Mouse (Mus musculus) CH12.LX (cell line): ENCODE measurements around the gene Prr15l. TPM values are rescaled to one million over a fixed set of nuclear protein-coding genes. Genes with fewer than 3 reads are reported as not detected.
A peak's percentile ranks its signal among the peaks of the same experiment; 100 is the strongest.

Experiments
- DNase-seq: peaks from one replicate; pipeline ENCODE4 v3.0.0-alpha.2; 2013; ENCODE audit errors: extremely low read depth
- H3K27ac ChIP-seq: 2 replicates; pipeline ENCODE4 v1.5.1; 2012; ENCODE audit warnings: low read depth, mild to moderate bottlenecking, control low read depth, moderate library complexity; ENCODE audit not compliant: insufficient read depth
- H3K27me3 ChIP-seq: replicated peaks from 2 replicates; pipeline ENCODE3; 2012; ENCODE audit warnings: inconsistent platforms
- H3K36me3 ChIP-seq, 2 experiments: replicated peaks in 1 of 2; 2 replicates each; pipeline versions ENCODE3 to v1.6.1; 2012; ENCODE audit warnings: inconsistent platforms in 1 of 2, low read length in 1 of 2, mild to moderate bottlenecking in 1 of 2, mixed read lengths in 1 of 2, moderate library complexity in 1 of 2; ENCODE audit not compliant: control insufficient read depth in 1 of 2, insufficient read depth in 1 of 2
- H3K4me1 ChIP-seq, 2 experiments: 2 replicates each; pipeline ENCODE4 v1.6.1; 2012; ENCODE audit warnings: inconsistent platforms in 1 of 2, moderate library complexity in 1 of 2; ENCODE audit not compliant: insufficient read depth in 2 of 2, control insufficient read depth in 1 of 2
- H3K4me2 ChIP-seq: 2 replicates; pipeline ENCODE4 v1.6.1; 2012; ENCODE audit warnings: low read depth, mild to moderate bottlenecking, control low read depth; ENCODE audit not compliant: poor library complexity, insufficient read depth, severe bottlenecking
- H3K4me3 ChIP-seq, 3 experiments: fragments of 150-350 bp in 1 of 3; sonication (generic) in 1 of 3; replicated peaks in 1 of 3; 2 replicates each; pipeline versions ENCODE3 to v1.5.1; 2011 to 2012; ENCODE audit warnings: low read depth in 2 of 3, low read length in 2 of 3, mild to moderate bottlenecking in 2 of 3, moderate library complexity in 2 of 3, control low read depth in 1 of 3, improper control_type of control experiment in 1 of 3, inconsistent platforms in 1 of 3, mixed read lengths in 1 of 3; ENCODE audit not compliant: poor library complexity in 1 of 3
- H3K79me2 ChIP-seq: replicated peaks from 2 replicates; pipeline ENCODE4 v1.6.1; 2012; ENCODE audit warnings: mild to moderate bottlenecking, moderate library complexity; ENCODE audit not compliant: control insufficient read depth, poor library complexity, insufficient read depth, severe bottlenecking; ENCODE audit errors: extremely low read depth
- H3K9ac ChIP-seq: 2 replicates; pipeline ENCODE4 v1.6.1; 2012; ENCODE audit warnings: low read depth, mild to moderate bottlenecking, control low read depth, moderate library complexity; ENCODE audit not compliant: insufficient read depth
- H3K9me3 ChIP-seq: replicated peaks from 2 replicates; pipeline ENCODE3; 2012; ENCODE audit warnings: low read length, inconsistent platforms, mixed read lengths
- CHD1 ChIP-seq: IDR thresholded peaks from 2 replicates; pipeline ENCODE4 v1.6.1; 2012; ENCODE audit warnings: low read depth, low read length, improper control_type of control experiment, inconsistent platforms
- CHD2 ChIP-seq: IDR thresholded peaks from 2 replicates; pipeline ENCODE4 v1.6.1; 2011; ENCODE audit warnings: low read length, improper control_type of control experiment
- CTCF ChIP-seq, 2 experiments: IDR thresholded peaks in 1 of 2; conservative IDR thresholded peaks in 1 of 2; 2 replicates each; pipeline ENCODE4 v1.5.1; 2011 to 2012; ENCODE audit warnings: low read depth in 2 of 2, low read length in 2 of 2, improper control_type of control experiment in 1 of 2, inconsistent platforms in 1 of 2, mild to moderate bottlenecking in 1 of 2, moderate library complexity in 1 of 2
- ELF1 ChIP-seq: IDR thresholded peaks from 2 replicates; pipeline ENCODE4 v1.6.1; 2014; ENCODE audit warnings: low read depth, mild to moderate bottlenecking, inconsistent platforms, low read length, improper control_type of control experiment
- IRF4 ChIP-seq: IDR thresholded peaks from 2 replicates; pipeline ENCODE4 v1.6.1; 2014; ENCODE audit warnings: low read depth, mild to moderate bottlenecking, inconsistent platforms, low read length, improper control_type of control experiment
- MAZ ChIP-seq: IDR thresholded peaks from 2 replicates; pipeline ENCODE4 v1.6.1; 2012; ENCODE audit warnings: low read depth, mild to moderate bottlenecking, inconsistent platforms, low read length, improper control_type of control experiment, moderate library complexity
- MEF2A ChIP-seq: IDR thresholded peaks from 2 replicates; pipeline ENCODE4 v1.6.1; 2014; ENCODE audit warnings: low read depth, mild to moderate bottlenecking, inconsistent platforms, low read length, improper control_type of control experiment, borderline replicate concordance
- MXI1 ChIP-seq: IDR thresholded peaks from 2 replicates; pipeline ENCODE4 v1.6.1; 2011; ENCODE audit warnings: mild to moderate bottlenecking, low read depth, low read length, improper control_type of control experiment
- MYC ChIP-seq: IDR thresholded peaks from 2 replicates; pipeline ENCODE4 v1.6.1; 2011; ENCODE audit warnings: low read depth, mild to moderate bottlenecking, improper control_type of control experiment, low read length
- NELFE ChIP-seq: IDR thresholded peaks from 2 replicates; pipeline ENCODE4 v1.6.1; 2011; ENCODE audit warnings: low read depth, low read length, improper control_type of control experiment
- POLR2A ChIP-seq: IDR thresholded peaks from 2 replicates; pipeline ENCODE4 v1.6.1; 2011; ENCODE audit warnings: low read depth, mild to moderate bottlenecking, improper control_type of control experiment, low read length
- SIN3A ChIP-seq: IDR thresholded peaks from 2 replicates; pipeline ENCODE4 v1.6.1; 2012; ENCODE audit warnings: low read length, improper control_type of control experiment, inconsistent platforms
- USF1 ChIP-seq: IDR thresholded peaks from 2 replicates; pipeline ENCODE4 v1.6.1; 2014; ENCODE audit warnings: low read depth, mild to moderate bottlenecking, inconsistent platforms, low read length, improper control_type of control experiment
- ZKSCAN1 ChIP-seq: IDR thresholded peaks from 2 replicates; pipeline ENCODE4 v1.6.1; 2012; ENCODE audit warnings: low read depth, inconsistent platforms, low read length, improper control_type of control experiment, borderline replicate concordance
- ZMIZ1 ChIP-seq: IDR thresholded peaks from 2 replicates; pipeline ENCODE4 v1.6.1; 2012; ENCODE audit warnings: low read depth, mild to moderate bottlenecking, inconsistent platforms, low read length, improper control_type of control experiment
- dilution Hi-C: fragments of 300-500 bp; cut with MboI; formaldehyde crosslinking; loops from 2 replicates; pipeline ENCODE4 v1.14.3; 2020; ENCODE audit warnings: low sequenced_read_pairs; ENCODE audit not compliant: extremely low pct_unique_long_range_greater_than_20kb, extremely low pct_ligation_motif_present
- in situ Hi-C: fragments of 300-500 bp; cut with MboI; formaldehyde crosslinking; loops from 3 replicates; pipeline ENCODE4 v1.14.3; 2019; ENCODE audit warnings: low sequenced_read_pairs, low pct_ligation_motif_present, low pct_unique_long_range_greater_than_20kb, mixed read lengths
- polyA plus RNA-seq: library from polyadenylated mRNA; unstranded; fragments of >175 nt; gene quantifications from 2 replicates; pipeline ENCODE4 v1.2.1, GENCODE M21; 2012; ENCODE audit warnings: low read depth; ENCODE audit not compliant: insufficient read length
- total RNA-seq, 2 experiments: library from RNA; depleted of rRNA; stranded (reverse); fragments of 300-350 nt in 1 of 2; fragments of >200 nt in 1 of 2; gene quantifications; 2 replicates each; pipeline ENCODE4 v1.2.3; 2012 to 2014

The Prr15l gene
- total and polyA plus RNA-seq, 3 experiments = 0.08 to 0.31 TPM; not detected in 1

GRCm38 (mm10) chr11:96976379-96976687 lies 48.4 kb downstream of the Prr15l start:
- peak overlapping the region; percentile 86 for H3K4me2 ChIP-seq
- H3K79me2 ChIP-seq = peaks cover 38% of the 10 kb centered on the region
- H3K4me1 ChIP-seq = peaks cover 20 to 55% of the 10 kb centered on the region in 2 experiments
- H3K4me3 ChIP-seq = peak overlapping the region; percentile 78 to 93 (median 88)
- peaks cover 0 to 26% of the 10 kb centered on the region in 2 experiments for H3K36me3 ChIP-seq
- no peak overlapping the region for H3K27ac ChIP-seq
- no peaks in the 10 kb centered on the region for H3K9me3 ChIP-seq
- no peak for TF ChIP-seq MAZ
- in situ Hi-C loops = no loop called here
- dilution Hi-C loops = no loop called here
- no peak for DNase-seq
- peak overlapping the region; percentile 88 for H3K9ac ChIP-seq
- no peaks in the 10 kb centered on the region for H3K27me3 ChIP-seq

- Histone ChIP-seq H3K9ac (peak overlapping the region; percentile 88), H3K4me1 (peaks cover 23 to 61% of the 10 kb centered on the region in 2 experiments), H3K27ac (peak overlapping the region; percentile 37; the same call in 1 of the 2 replicates), H3K9me3 (no peaks in the 10 kb centered on the region), H3K4me3 (peak overlapping the region; percentile 78 to 93 (median 88)), H3K36me3 (peaks cover 0 to 24% of the 10 kb centered on the region in 2 experiments), H3K4me2 (peak overlapping the region; percentile 86), H3K79me2 (peaks cover 36% of the 10 kb centered on the region), H3K27me3 (no peaks in the 10 kb centered on the region)
- in situ Hi-C loops (no loop called here), dilution Hi-C loops (no loop called here)
- peak; percentile 75; the same call in 1 of the 2 replicates for TF ChIP-seq MAZ
- peak; percentile 46; the same call in 1 of the 2 replicates for TF ChIP-seq POLR2A
- peak; percentile 73; the same call in 1 of the 2 replicates for TF ChIP-seq NELFE
- TF ChIP-seq SIN3A = no peak
- TF ChIP-seq ELF1 = peak; percentile 93
- peak; percentile 95 for TF ChIP-seq ZMIZ1
- peak; percentile 43; the same call in 1 of the 2 replicates for TF ChIP-seq IRF4
- TF ChIP-seq USF1 = no peak
- peak; percentile 32; the same call in 1 of the 2 replicates for TF ChIP-seq MEF2A
- 0 out of 2 replicates have a peak, but pooled peaks have one; percentile 41 for TF ChIP-seq CHD1
- no peak; a peak in 1 of 4 replicates for TF ChIP-seq CTCF (conservative IDR thresholded peaks at IDR 0.05 in 1 of 2, IDR thresholded peaks at IDR 0.05 in 1 of 2; ENCODE audit: low read depth in 2 of 2, low read length in 2 of 2)
- TF ChIP-seq MYC = no peak
- TF ChIP-seq CHD2 = no peak
- TF ChIP-seq ZKSCAN1 = no peak
- peak; percentile 84 for TF ChIP-seq MXI1
- DNase-seq = peak; percentile 78
These were observed 49.1 kb downstream of the Prr15l start for GRCm38 (mm10) chr11:96976911-96977591.
